Mouse (Mus musculus): ENCODE data around the gene Pdpk1. TPM values are rescaled to one million over a fixed set of nuclear protein-coding genes. Genes with fewer than 3 reads are reported as not detected.

The Pdpk1 gene
- total RNA-seq, 1 experiment: 25.6 TPM

DNA sequence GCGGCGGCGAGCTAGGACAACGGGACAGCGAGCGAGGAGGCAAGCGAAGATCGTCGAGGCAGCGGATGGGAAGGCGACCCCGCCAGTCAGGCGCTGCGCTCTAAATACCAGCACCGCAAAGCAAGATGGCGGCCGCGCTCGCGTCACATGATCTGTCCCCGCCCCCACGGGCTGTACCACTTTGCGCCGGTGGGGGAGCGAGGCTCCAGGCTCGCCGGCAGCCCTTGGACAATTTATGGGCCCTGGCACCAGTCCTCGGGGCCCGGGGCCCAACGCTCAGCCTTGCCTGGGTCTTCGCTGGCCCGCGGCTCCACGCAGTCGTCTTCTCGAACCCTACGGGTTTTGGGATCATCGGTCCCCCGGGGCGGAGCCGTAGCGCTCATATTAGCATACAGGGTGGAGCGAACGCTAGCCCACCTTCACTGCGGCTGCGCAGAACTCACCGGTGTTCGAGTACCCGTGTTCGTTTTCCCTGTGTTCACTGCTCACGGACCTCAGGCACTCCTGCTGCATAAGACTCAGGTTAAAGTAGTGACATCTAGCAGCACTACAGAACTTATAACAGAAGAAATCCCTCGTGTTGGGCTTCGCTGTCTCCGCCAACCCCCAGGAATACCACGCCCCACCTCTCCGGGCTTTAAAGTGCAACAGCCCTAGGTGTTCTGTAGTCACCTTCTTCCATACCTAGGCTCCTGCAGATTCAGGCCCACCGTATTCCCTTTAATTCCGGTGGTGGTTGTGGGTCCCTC lies 18.8 kb upstream of the Pdpk1 start, which contains the start of gene Atp6v0c:
Gene Atp6v0c, minus strand, starts transcription at position 386 of the 749 bp plus-strand sequence.
- Histone ChIP-seq H3K27ac (ENCODE audit: insufficient read depth, low read depth, low read length, poor library complexity, severe bottlenecking) (peak within 1 kb of the TSS; percentile 96), H3K4me3 (ENCODE audit: insufficient read depth in 1 of 2, low read depth in 1 of 2, low read length in 2 of 2, poor library complexity in 1 of 2, severe bottlenecking in 1 of 2) (peak within 1 kb of the TSS; percentile 89 to 94), H3K36me3 (ENCODE audit: control insufficient read depth, insufficient read depth, low read length, poor library complexity, severe bottlenecking) (peaks cover 18% of the 10 kb centered on the region), H3K9me3 (ENCODE audit: control insufficient read depth, insufficient read depth, low read depth, low read length) (no peaks in the 10 kb centered on the region), H3K4me1 (ENCODE audit: control insufficient read depth in 2 of 2, insufficient read depth in 2 of 2, low read length in 2 of 2, poor library complexity in 1 of 2) (peaks cover 8 to 16% of the 10 kb centered on the region in 2 experiments; a peak in 3 of 4 replicates), H3K9ac (ENCODE audit: insufficient read depth, low read depth, low read length, poor library complexity, severe bottlenecking) (peak within 1 kb of the TSS; percentile 97)
- in situ Hi-C loops (cut with MboI; ENCODE audit: low sequenced_read_pairs in 2 of 2, unreplicated experiment in 2 of 2): no loop called here
- no peak for TF ChIP-seq HCFC1 (IDR thresholded peaks at IDR 0.05; ENCODE audit: borderline replicate concordance, insufficient read depth, low read length)
- no peak for TF ChIP-seq CHD2 (IDR thresholded peaks at IDR 0.05; ENCODE audit: low read depth, low read length)
- TF ChIP-seq MAFK (IDR thresholded peaks at IDR 0.05; ENCODE audit: insufficient read depth, low read depth, low read length): no peak
- no peak for TF ChIP-seq ZC3H11A (IDR thresholded peaks at IDR 0.05; ENCODE audit: borderline replicate concordance, low read depth, low read length)
- no peak for TF ChIP-seq ZNF384 (IDR thresholded peaks at IDR 0.05; ENCODE audit: low read depth, low read length)
- peak; percentile 95 for DNase-seq (ENCODE audit: low read depth, low spot score)

DNA sequence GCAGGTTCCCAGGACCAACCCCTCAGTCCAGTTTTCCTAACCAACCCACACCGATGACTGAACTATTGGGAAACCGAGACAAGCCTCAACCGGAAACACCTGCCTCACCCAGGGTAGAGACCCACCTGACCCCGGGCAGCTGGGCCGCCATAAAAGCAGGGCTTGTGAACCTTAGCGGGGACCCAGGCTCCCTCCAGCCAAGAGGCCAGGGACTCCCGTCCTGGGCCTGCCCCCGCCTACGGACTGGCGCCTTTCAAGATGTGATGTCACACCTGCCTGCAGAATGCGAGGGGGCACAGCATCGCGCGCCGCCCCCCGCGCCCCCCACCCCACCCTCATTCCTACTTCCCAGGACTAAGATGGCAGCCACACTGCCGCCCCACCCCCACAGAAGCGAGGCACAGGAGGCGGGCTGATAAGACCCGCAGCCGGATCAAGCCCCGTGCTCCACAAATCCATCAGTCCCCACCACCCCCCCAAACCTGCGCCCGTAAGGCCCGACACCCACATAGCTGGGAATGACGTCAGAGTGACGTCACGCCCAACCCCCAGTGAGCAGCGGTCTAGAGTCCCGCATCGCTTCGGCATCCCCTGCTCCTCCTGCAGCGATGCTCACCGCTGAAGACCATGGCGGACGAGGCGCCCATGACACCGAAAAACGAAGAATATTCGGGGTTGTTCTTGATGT lies 18.0 kb upstream of the Pdpk1 start:
- TF ChIP-seq HCFC1 (IDR thresholded peaks at IDR 0.05; ENCODE audit: borderline replicate concordance, insufficient read depth, low read length) (no peak), CHD2 (IDR thresholded peaks at IDR 0.05; ENCODE audit: low read depth, low read length) (no peak)
- peaks cover 8 to 16% of the 10 kb centered on the region in 2 experiments; a peak in 3 of 4 replicates for H3K4me1 ChIP-seq (ENCODE audit: control insufficient read depth in 2 of 2, insufficient read depth in 2 of 2, low read length in 2 of 2, poor library complexity in 1 of 2)
- in situ Hi-C loops (cut with MboI; ENCODE audit: low sequenced_read_pairs in 2 of 2, unreplicated experiment in 2 of 2): no loop called here
- H3K27ac ChIP-seq (ENCODE audit: insufficient read depth, low read depth, low read length, poor library complexity, severe bottlenecking): peak overlapping the region; percentile 96
- no peaks in the 10 kb centered on the region for H3K9me3 ChIP-seq (ENCODE audit: control insufficient read depth, insufficient read depth, low read depth, low read length)
- no peak for DNase-seq (ENCODE audit: low read depth, low spot score)
- H3K9ac ChIP-seq (ENCODE audit: insufficient read depth, low read depth, low read length, poor library complexity, severe bottlenecking): peak overlapping the region; percentile 97
- H3K36me3 ChIP-seq (ENCODE audit: control insufficient read depth, insufficient read depth, low read length, poor library complexity, severe bottlenecking): peaks cover 20% of the 10 kb centered on the region
- peak overlapping the region; percentile 89 to 94 for H3K4me3 ChIP-seq (ENCODE audit: insufficient read depth in 1 of 2, low read depth in 1 of 2, low read length in 2 of 2, poor library complexity in 1 of 2, severe bottlenecking in 1 of 2)

DNA sequence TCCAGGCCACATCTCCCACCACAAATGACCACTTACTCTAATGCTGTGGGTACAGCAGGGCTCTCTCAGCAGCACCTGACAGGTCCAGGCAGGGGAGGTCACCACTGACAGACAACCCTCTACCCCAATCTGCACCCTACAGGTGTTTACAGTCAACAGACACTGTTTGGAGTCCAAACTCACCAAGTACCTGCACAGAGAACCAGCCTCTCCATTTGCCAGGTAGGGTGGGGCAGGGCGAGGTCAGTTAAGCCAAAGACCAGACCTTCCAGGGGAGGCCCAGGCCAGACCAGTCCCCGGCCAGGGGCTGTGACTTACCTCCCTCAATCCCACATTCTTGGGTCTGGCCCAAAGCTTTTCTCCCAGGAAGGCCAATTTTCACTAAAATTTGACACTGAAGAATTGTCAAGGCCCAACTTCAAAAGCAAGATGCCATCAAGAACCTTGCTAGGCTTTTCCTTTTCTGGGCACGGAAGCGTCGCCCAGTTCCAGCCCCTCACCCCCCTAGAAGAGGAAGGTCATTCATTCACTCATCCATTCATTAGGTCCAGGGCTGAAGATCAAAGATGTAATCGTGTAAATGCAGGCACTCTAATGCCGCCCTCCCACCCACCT lies 17.3 kb upstream of the Pdpk1 start:
- Histone ChIP-seq H3K27ac (ENCODE audit: insufficient read depth, low read depth, low read length, poor library complexity, severe bottlenecking) (no peak overlapping the region), H3K4me3 (ENCODE audit: insufficient read depth in 1 of 2, low read depth in 1 of 2, low read length in 2 of 2, poor library complexity in 1 of 2, severe bottlenecking in 1 of 2) (peak overlapping the region; percentile 89 to 94), H3K9ac (ENCODE audit: insufficient read depth, low read depth, low read length, poor library complexity, severe bottlenecking) (peak overlapping the region; percentile 97), H3K4me1 (ENCODE audit: control insufficient read depth in 2 of 2, insufficient read depth in 2 of 2, low read length in 2 of 2, poor library complexity in 1 of 2) (peaks cover 8 to 16% of the 10 kb centered on the region in 2 experiments; a peak in 3 of 4 replicates), H3K9me3 (ENCODE audit: control insufficient read depth, insufficient read depth, low read depth, low read length) (no peaks in the 10 kb centered on the region), H3K36me3 (ENCODE audit: control insufficient read depth, insufficient read depth, low read length, poor library complexity, severe bottlenecking) (peaks cover 20% of the 10 kb centered on the region)
- in situ Hi-C loops (cut with MboI; ENCODE audit: low sequenced_read_pairs in 2 of 2, unreplicated experiment in 2 of 2): no loop called here
- DNase-seq (ENCODE audit: low read depth, low spot score): no peak
- TF ChIP-seq ZNF384 (IDR thresholded peaks at IDR 0.05; ENCODE audit: low read depth, low read length): no peak
- no peak for TF ChIP-seq MAFK (IDR thresholded peaks at IDR 0.05; ENCODE audit: insufficient read depth, low read depth, low read length)
- no peak for TF ChIP-seq CHD2 (IDR thresholded peaks at IDR 0.05; ENCODE audit: low read depth, low read length)
- TF ChIP-seq HCFC1 (IDR thresholded peaks at IDR 0.05; ENCODE audit: borderline replicate concordance, insufficient read depth, low read length): no peak
- no peak for TF ChIP-seq ZC3H11A (IDR thresholded peaks at IDR 0.05; ENCODE audit: borderline replicate concordance, low read depth, low read length)

DNA sequence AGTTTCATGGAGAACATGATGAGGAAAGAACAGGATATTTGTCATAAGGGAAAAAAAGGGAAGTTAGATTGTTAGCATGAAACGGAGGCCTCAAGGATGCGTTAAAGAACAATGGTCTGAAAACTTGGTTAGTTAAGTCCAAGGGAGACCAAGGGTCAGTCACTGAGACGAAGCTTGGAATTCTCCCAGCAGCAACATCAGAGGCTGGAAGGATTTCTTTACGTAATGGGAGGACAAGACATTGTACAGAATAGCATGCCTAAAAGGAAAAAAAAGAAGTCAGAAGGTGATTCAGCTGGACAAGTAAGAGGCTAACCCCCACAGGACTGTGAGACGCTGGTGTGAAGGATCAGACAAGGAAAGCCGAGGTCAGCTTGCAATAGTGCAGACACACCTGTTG lies 16.4 kb upstream of the Pdpk1 start:
- H3K27ac ChIP-seq (ENCODE audit: insufficient read depth, low read depth, low read length, poor library complexity, severe bottlenecking): no peak overlapping the region
- DNase-seq (ENCODE audit: low read depth, low spot score): no peak
- H3K4me1 ChIP-seq (ENCODE audit: control insufficient read depth in 2 of 2, insufficient read depth in 2 of 2, low read length in 2 of 2, poor library complexity in 1 of 2): peaks cover 8 to 19% of the 10 kb centered on the region in 2 experiments; a peak in 3 of 4 replicates
- in situ Hi-C loops (cut with MboI; ENCODE audit: low sequenced_read_pairs in 2 of 2, unreplicated experiment in 2 of 2): no loop called here
- H3K9ac ChIP-seq (ENCODE audit: insufficient read depth, low read depth, low read length, poor library complexity, severe bottlenecking): no peak overlapping the region
- TF ChIP-seq HCFC1 (IDR thresholded peaks at IDR 0.05; ENCODE audit: borderline replicate concordance, insufficient read depth, low read length) (no peak), MAFK (IDR thresholded peaks at IDR 0.05; ENCODE audit: insufficient read depth, low read depth, low read length) (no peak), ZNF384 (IDR thresholded peaks at IDR 0.05; ENCODE audit: low read depth, low read length) (no peak), ZC3H11A (IDR thresholded peaks at IDR 0.05; ENCODE audit: borderline replicate concordance, low read depth, low read length) (no peak), CHD2 (IDR thresholded peaks at IDR 0.05; ENCODE audit: low read depth, low read length) (no peak)
- H3K36me3 ChIP-seq (ENCODE audit: control insufficient read depth, insufficient read depth, low read length, poor library complexity, severe bottlenecking): peaks cover 20% of the 10 kb centered on the region
- H3K4me3 ChIP-seq (ENCODE audit: insufficient read depth in 1 of 2, low read depth in 1 of 2, low read length in 2 of 2, poor library complexity in 1 of 2, severe bottlenecking in 1 of 2): no peak overlapping the region
- H3K9me3 ChIP-seq (ENCODE audit: control insufficient read depth, insufficient read depth, low read depth, low read length): no peaks in the 10 kb centered on the region

All from ES-E14 (cell line).